Mouse (Mus musculus) gastrocnemius, postnatal 14 days (tissue): ENCODE measurements around the gene L3mbtl2. TPM values are rescaled to one million over a fixed set of nuclear protein-coding genes. Genes with fewer than 3 reads are reported as not detected.

Source experiments
- DNase-seq: peaks from one replicate; pipeline ENCODE4 v3.0.0; 2021; ENCODE audit warnings: mixed read lengths
- intact Hi-C: fragments of 180-260 bp; cut with DNase I; formaldehyde crosslinking; loops from one replicate; pipeline ENCODE4 v1.15.1; 2025; ENCODE audit warnings: low total_unique reads
- total RNA-seq, 2 experiments: library from RNA; stranded (reverse); gene quantifications; 2 replicates each; pipeline ENCODE4 v1.2.3; 2021

L3mbtl2 gene
- total RNA-seq, 2 experiments from 2014 or later: 5.3 to 7.2 TPM

GRCm38 (mm10) chr15:81702306-81703093 is 38.8 kb downstream of the L3mbtl2 start:
- intact Hi-C loops: no loop called here
- no peak for DNase-seq

GRCm38 (mm10) chr15:81703094-81703489 is 39.4 kb downstream of the L3mbtl2 start:
- intact Hi-C loops: no loop called here
- DNase-seq: no peak

GRCm38 (mm10) chr15:81708991-81709390 is 45.3 kb downstream of the L3mbtl2 start:
- DNase-seq: no peak
- intact Hi-C loops: no loop called here

- intact Hi-C loops: no loop called here
- no peak for DNase-seq
Observed at GRCm38 (mm10) chr15:81709686-81710085, 46.0 kb downstream of the L3mbtl2 start.

GRCm38 (mm10) chr15:81710801-81711200 is 47.1 kb downstream of the L3mbtl2 start:
- DNase-seq: no peak
- intact Hi-C loops: no loop called here

GRCm38 (mm10) chr15:81713742-81714141 is 50.1 kb downstream of the L3mbtl2 start:
- DNase-seq: no peak
- intact Hi-C loops: no loop called here

GRCm38 (mm10) chr15:81718336-81719138 is 54.8 kb downstream of the L3mbtl2 start:
- DNase-seq: no peak
- intact Hi-C loops: no loop called here

GRCm38 (mm10) chr15:81719139-81719531 is 55.4 kb downstream of the L3mbtl2 start:
- intact Hi-C loops: no loop called here
- no peak for DNase-seq

- intact Hi-C loops: no loop called here
- DNase-seq: no peak
Observed at GRCm38 (mm10) chr15:81722361-81722760, 58.7 kb downstream of the L3mbtl2 start.

GRCm38 (mm10) chr15:81723653-81724052 is 60.0 kb downstream of the L3mbtl2 start:
- intact Hi-C loops: no loop called here
- DNase-seq: no peak

GRCm38 (mm10) chr15:81725965-81726364 is 62.3 kb downstream of the L3mbtl2 start:
- intact Hi-C loops: no loop called here
- no peak for DNase-seq

- DNase-seq: peak; percentile 26
- intact Hi-C loops: no loop called here
Observed at GRCm38 (mm10) chr15:81729241-81729791, 65.6 kb downstream of the L3mbtl2 start.

- peak; percentile 98 for DNase-seq
- intact Hi-C loops: no loop called here
Observed at GRCm38 (mm10) chr15:81729792-81730635, 66.3 kb downstream of the L3mbtl2 start.

GRCm38 (mm10) chr15:81735075-81735474 is 71.4 kb downstream of the L3mbtl2 start:
- intact Hi-C loops: no loop called here
- no peak for DNase-seq

Other genes starting within 250 kb of the L3mbtl2 start
- gene Rbx1, start 197.6 kb upstream of the L3mbtl2 start, total RNA-seq: 100 to 1,000 TPM; 106 to 113 TPM
- 10 to 100 TPM; 28.7 to 30.8 TPM for gene Ep300, start 78.5 kb upstream of the L3mbtl2 start, total RNA-seq
- 1 to 10 TPM in 1 of 2 experiments, under 1 TPM in 1; 0.91 to 1.8 TPM for gene Chadl, start 33.4 kb downstream of the L3mbtl2 start, total RNA-seq
- 10 to 100 TPM; 30.8 to 37.9 TPM for gene Zc3h7b, start 81.2 kb downstream of the L3mbtl2 start, total RNA-seq
- 10 to 100 TPM; 24.8 to 27.8 TPM for gene Rangap1, start 81.6 kb downstream of the L3mbtl2 start, total RNA-seq
- gene Tef, start 138.5 kb downstream of the L3mbtl2 start, total RNA-seq: 100 to 1,000 TPM; 101 to 115 TPM
- 100 to 1,000 TPM in 1 of 2 experiments, 10 to 100 TPM in 1; 44.8 to 106 TPM for gene Tob2, start 194.9 kb downstream of the L3mbtl2 start, total RNA-seq
- 10 to 100 TPM; 40.8 to 41.2 TPM for gene Phf5a, start 208.0 kb downstream of the L3mbtl2 start, total RNA-seq
- gene Aco2, start 208.4 kb downstream of the L3mbtl2 start, total RNA-seq: 1,000 to 10,000 TPM in 1 of 2 experiments, 100 to 1,000 TPM in 1; 894 to 1,160 TPM